Mouse (Mus musculus) liver, embryonic 14.5 days (tissue): Measurements from ENCODE around the gene Emc6.

Source experiments
- CTCF ChIP-seq: IDR thresholded peaks from 2 replicates; pipeline ENCODE4 v1.5.1; 2016; ENCODE audit warnings: antibody characterized with exemption, low read depth, control low read depth
- EP300 ChIP-seq: IDR thresholded peaks from 2 replicates; pipeline ENCODE4 v1.6.1; 2016; ENCODE audit warnings: antibody characterized with exemption, low read depth

- no peak for TF ChIP-seq CTCF
- TF ChIP-seq EP300 = no peak
Observed at GRCm38 (mm10) chr11:73205194-73205593, 28.4 kb upstream of the Emc6 start.
